Mouse (Mus musculus) hematopoietic multipotent progenitor cell, adult 10-12 weeks (in vitro differentiated cells): ENCODE measurements around the gene Cnga4. TPM values are rescaled to one million over a fixed set of nuclear protein-coding genes. Genes with fewer than 3 reads are reported as not detected.

Experiments used
- polyA plus RNA-seq: library from polyadenylated mRNA; stranded (reverse); fragments of >175 nt; gene quantifications from 2 replicates; pipeline ENCODE4 v1.2.3, GENCODE M21; 2012; ENCODE audit warnings: low replicate concordance

Cnga4 gene
- not detected in 2 replicates for polyA plus RNA-seq

DNA sequence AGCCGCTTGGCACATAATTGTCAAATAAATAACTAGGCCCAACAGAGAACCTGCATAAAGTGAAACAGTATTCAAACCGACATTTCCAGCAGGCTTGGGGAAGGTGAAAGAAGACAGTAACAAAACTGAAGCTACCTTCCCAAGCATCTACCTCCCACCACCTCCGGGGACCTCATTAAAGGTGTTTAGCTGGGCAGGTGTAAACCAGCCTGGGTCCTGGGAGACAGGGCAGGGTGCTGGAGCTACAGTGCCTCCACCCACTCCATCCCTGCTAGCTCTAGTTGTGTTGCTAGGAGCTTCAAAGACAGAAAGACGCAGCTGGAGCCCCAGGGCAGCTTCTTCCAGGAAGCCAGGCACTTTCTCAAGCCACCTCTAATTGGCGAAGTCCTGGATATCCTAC lies at the start of gene Cnga4:
Gene Cnga4, plus strand, starts transcription at position 301 of the 400 bp plus-strand sequence.

DNA sequence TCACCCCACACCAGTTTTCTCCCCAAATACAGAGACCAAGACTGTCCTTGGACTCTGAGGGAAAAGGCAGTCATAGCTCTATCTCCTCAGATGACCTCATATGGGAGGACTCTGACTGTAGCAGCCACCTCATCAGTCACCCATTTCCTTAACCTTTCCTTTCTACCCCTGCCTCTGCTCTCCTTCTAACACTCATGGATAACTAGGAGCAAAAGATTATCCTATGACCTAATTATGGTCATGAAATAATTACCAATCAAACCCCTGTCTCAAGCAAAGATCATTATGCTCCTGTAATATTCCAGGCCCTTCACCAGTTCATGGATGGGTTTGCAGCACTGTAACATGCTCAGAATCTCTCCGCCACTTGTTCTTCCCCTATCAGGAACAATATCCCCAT lies 36.4 kb upstream of the Cnga4 start, which contains the start of gene Olfr692:
Gene Olfr692, plus strand, starts transcription at position 301 of the 400 bp plus-strand sequence.

DNA sequence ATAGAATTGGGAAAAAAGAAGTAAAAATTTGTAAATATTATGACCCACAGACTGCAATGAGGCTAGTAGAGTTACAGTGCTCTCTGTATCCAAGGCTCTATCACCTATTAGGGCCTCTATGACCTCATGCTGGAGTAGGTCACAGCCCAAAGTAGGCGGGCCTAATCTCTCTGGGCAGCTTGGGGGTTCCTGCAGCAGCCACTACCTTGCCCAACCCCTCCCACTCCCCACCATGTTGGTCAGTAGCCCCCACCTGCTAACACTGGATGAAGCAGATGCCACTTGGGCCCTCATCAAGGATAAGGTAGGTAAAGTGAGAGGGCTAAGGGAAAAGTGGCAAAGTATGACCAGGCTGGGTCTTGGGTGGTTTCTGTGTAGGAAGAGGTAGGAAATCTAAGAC lies 29.5 kb upstream of the Cnga4 start, which contains the start of gene Gm5901:
Gene Gm5901, plus strand, starts transcription at position 173 of the 400 bp plus-strand sequence.

DNA sequence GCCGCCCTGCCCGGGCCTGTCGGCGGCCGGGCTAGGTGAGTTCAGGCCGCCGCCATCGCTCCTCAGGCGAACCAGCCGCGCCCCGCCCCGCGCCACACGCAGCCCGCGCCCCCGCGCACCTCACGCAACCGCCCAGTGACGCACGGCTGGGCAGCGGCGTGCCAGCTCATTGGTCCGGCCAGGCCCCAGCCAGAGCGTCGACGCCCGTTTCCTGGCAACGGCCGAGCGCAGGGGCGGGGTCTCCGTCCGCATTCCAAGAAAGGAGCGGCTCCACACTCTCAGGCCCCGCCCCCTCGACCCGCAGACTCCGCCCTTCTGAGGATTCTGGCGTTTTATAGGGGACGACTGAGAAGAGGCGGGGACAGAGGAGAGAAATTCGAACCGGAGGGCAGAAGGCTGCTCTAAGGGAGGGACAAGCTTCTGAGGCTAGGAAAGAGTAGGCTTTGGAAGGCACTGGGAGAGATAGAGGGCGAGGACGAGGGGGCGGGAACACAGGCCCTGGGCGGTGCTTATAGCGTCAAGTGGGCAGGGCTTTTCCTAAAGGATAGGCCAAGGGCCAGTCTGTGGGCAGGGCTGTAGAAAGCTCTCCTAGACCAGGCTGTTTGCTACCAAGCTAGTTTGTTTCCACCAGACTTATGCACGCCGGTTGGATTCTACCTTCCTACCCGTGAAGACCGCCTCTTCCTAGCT lies 4.3 kb upstream of the Cnga4 start, which contains the start of gene Fam160a2:
Gene Fam160a2, minus strand, starts transcription at position 120 of the 690 bp plus-strand sequence.

GRCm38 (mm10) chr7:105425424-105426043 lies 21.2 kb downstream of the Cnga4 start, which contains the start of gene Cckbr:
Cckbr (plus strand) TSS chr7:105425731.

Other genes with a start within 250 kb of the Cnga4 start
- not detected in 2 replicates for gene Olfr684, start 240.9 kb upstream of the Cnga4 start, polyA plus RNA-seq
- gene Olfr685, start 218.6 kb upstream of the Cnga4 start, polyA plus RNA-seq: 0.21 TPM in 1 of 2 replicates, not detected in the other
- gene Olfr686, start 197.1 kb upstream of the Cnga4 start, polyA plus RNA-seq: not detected in 2 replicates
- gene Olfr688, start 116.5 kb upstream of the Cnga4 start, polyA plus RNA-seq: not detected in 2 replicates
- gene Olfr689, start 93.4 kb upstream of the Cnga4 start, polyA plus RNA-seq: not detected in 2 replicates
- gene Olfr690, start 70.5 kb upstream of the Cnga4 start, polyA plus RNA-seq: not detected in 2 replicates
- not detected in 2 replicates for gene Olfr691, start 62.3 kb upstream of the Cnga4 start, polyA plus RNA-seq
- not detected in 2 replicates for gene Olfr692, start 36.3 kb upstream of the Cnga4 start, polyA plus RNA-seq
- not detected in 2 replicates for gene Gm5901, start 29.5 kb upstream of the Cnga4 start, polyA plus RNA-seq
- 57.7 and 80.4 TPM in 2 replicates for gene Fam160a2, start 4.5 kb upstream of the Cnga4 start, polyA plus RNA-seq
- gene Cckbr, start 21.2 kb downstream of the Cnga4 start, polyA plus RNA-seq: not detected in 2 replicates
- 0.08 and 3.0 TPM in 2 replicates for gene Cavin3, start 77.7 kb downstream of the Cnga4 start, polyA plus RNA-seq
- 27.1 and 27.5 TPM in 2 replicates for gene Smpd1, start 149.8 kb downstream of the Cnga4 start, polyA plus RNA-seq
- 3.8 and 5.9 TPM in 2 replicates for gene Apbb1, start 177.1 kb downstream of the Cnga4 start, polyA plus RNA-seq
- not detected in 2 replicates for gene Hpx, start 195.6 kb downstream of the Cnga4 start, polyA plus RNA-seq
- gene Trim3, start 229.0 kb downstream of the Cnga4 start, polyA plus RNA-seq: 17.6 and 34.8 TPM in 2 replicates
- gene Timm10b, start 235.5 kb downstream of the Cnga4 start, polyA plus RNA-seq: 181 and 245 TPM in 2 replicates
- 48.8 and 71.0 TPM in 2 replicates for gene Arfip2, start 235.8 kb downstream of the Cnga4 start, polyA plus RNA-seq
- gene Gm45799, start 236.0 kb downstream of the Cnga4 start, polyA plus RNA-seq: 19.2 and 82.8 TPM in 2 replicates
- 0.36 and 0.73 TPM in 2 replicates for gene Dnhd1, start 246.3 kb downstream of the Cnga4 start, polyA plus RNA-seq